Mouse (Mus musculus): ENCODE measurements around the gene Fbxl18.
A peak's percentile ranks its signal among the peaks of the same experiment; 100 is the strongest.

DNA sequence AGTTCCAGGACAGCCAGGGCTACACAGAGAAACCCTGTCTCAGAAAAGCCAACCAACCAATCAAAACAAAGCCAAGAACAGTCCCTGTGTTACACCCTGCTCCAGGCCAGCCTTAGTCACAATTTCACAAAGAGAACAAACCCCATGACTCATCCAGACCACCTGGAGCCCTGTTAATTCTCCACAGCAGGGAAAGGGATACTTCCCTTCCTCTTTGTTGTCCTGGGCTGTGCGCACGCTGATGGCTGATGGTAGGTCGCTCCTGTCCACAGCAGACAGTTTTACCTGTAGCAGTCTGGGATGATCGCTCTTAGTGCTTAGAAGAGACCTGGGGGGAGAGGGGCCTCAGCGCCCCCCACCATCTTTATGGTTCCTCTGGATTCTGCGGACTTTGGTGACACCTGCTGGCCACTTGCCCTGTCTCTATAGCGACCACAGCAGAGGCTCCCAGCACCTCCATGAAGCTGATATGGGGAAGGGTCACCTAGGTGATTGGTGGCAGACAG, 53.0 kb downstream of the Fbxl18 start:
- peak; percentile 67 for TF ChIP-seq CTCF (conservative IDR thresholded peaks at IDR 0.05; ENCODE audit: insufficient read depth, insufficient read length, low read depth, low read length)
- no peak for TF ChIP-seq POLR2A (IDR thresholded peaks at IDR 0.05; ENCODE audit: low read depth, low read length)

Measured in kidney, adult 2 months (tissue).